Mouse (Mus musculus) midbrain, embryonic 10.5 days (tissue): ENCODE measurements at regions not wholly inside any gene's neighbourhood (a gene's known extent, or its start where the extent isn't known, plus 50 kb on each side); places are given as distances from the start of the nearest gene placed in this dataset.
A peak's percentile ranks its signal among the peaks of the same experiment; 100 is the strongest.
"Not testable (repeated sequence)": the region's sequence is repeated elsewhere in the genome, so short reads cannot be mapped to it uniquely, and the experiment has no call there.

ENCODE experiments used
- DNase-seq: peaks from one replicate; pipeline ENCODE4 v3.0.0-alpha.2; 2017; ENCODE audit warnings: low spot score
- H3K27ac ChIP-seq: fragments of 300-500 bp; sonication (generic); replicated peaks from 2 replicates; pipeline ENCODE4 v1.5.1; 2016; ENCODE audit warnings: mild to moderate bottlenecking
- H3K27me3 ChIP-seq: fragments of 300-500 bp; sonication (generic); 2 replicates; pipeline ENCODE4 v1.6.1; 2016; ENCODE audit warnings: low read depth, mild to moderate bottlenecking; ENCODE audit not compliant: poor library complexity, severe bottlenecking
- H3K36me3 ChIP-seq: fragments of 300-500 bp; sonication (generic); 2 replicates; pipeline ENCODE4 v1.6.1; 2016; ENCODE audit warnings: mild to moderate bottlenecking, moderate library complexity
- H3K4me1 ChIP-seq: fragments of 300-500 bp; sonication (generic); 2 replicates; pipeline ENCODE4 v1.6.1; 2016
- H3K4me3 ChIP-seq: fragments of 300-500 bp; sonication (generic); 2 replicates; pipeline ENCODE4 v1.5.1; 2016; ENCODE audit warnings: mild to moderate bottlenecking, moderate library complexity
- H3K9me3 ChIP-seq: fragments of 300-500 bp; sonication (generic); replicated peaks from 2 replicates; pipeline ENCODE4 v1.6.1; 2016; ENCODE audit warnings: mild to moderate bottlenecking
- WGBS: fragments of 180-500 bp; shearing (Covaris S2); methylation state at CpG from one replicate; pipeline ENCODE4 v1.1.7; 2016; 5-methylcytosine and 5-hydroxymethylcytosine counted together

DNA sequence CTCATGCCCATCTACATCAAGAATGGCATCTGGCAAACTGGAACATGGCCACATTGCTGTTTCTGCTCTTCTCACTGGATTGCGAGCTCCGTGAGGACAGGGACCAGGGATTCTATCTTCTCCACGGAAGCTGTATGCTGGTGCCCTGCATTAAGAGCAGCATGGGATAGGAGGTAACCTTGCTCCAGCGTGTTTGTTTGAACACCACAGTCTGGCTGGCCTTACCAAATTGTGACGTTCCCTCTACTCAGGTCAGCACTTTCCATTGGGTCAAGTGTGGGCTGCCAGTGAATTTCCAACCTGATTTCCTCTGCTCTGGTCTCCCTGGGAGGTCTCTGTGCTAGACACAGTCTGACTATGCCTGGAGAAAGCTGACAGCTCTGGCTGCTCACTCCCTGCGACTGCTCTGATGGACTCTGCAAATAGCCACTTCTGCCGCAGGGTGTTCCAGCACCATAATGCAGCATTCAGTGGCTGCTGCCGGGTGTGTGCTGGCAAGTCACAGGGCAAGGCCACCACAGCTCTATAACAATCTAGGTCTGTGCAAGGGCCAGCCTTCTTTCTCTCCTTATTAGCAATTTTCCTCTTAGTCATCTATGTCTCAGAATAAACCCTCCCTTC, 175.6 kb downstream of the Opa1 start:
- Histone ChIP-seq H3K4me3 (no peak overlapping the region), H3K36me3 (no peaks in the 10 kb centered on the region), H3K9me3 (no peaks in the 10 kb centered on the region), H3K4me1 (peaks cover 4% of the 10 kb centered on the region; the same call in 1 of the 2 replicates), H3K27me3 (peaks cover 51% of the 10 kb centered on the region), H3K27ac (no peak overlapping the region)
- no peak for DNase-seq
- whole genome bisulfite sequencing, result 69% methylated on average over 8 of the region's 8 CpGs

DNA sequence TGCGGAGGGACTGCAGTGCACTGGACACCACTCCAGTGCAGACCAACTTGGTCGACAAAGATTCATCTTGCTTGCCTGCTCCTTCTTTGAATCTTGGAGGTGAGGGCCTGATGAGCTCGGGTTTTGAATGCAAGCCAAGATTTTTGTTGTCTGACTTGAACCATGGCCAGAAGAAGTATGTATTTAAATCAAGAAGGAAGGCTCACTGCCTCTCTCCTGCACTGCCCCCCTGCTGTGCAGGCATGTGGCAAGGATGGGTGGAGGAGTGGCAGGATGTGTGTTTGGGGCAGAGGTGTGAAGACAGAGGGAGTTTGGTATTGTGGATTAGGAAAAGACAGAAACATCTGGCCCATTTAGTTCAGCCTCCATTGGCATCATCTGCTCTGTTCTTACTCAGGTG, 179.1 kb downstream of the Opa1 start:
- peaks cover 80% of the 10 kb centered on the region for H3K27me3 ChIP-seq
- WGBS, result 85% methylated on average over 3 of the region's 3 CpGs
- H3K4me3 ChIP-seq, result no peak overlapping the region
- no peaks in the 10 kb centered on the region for H3K9me3 ChIP-seq
- H3K4me1 ChIP-seq, result peaks cover 13% of the 10 kb centered on the region
- no peaks in the 10 kb centered on the region for H3K36me3 ChIP-seq
- no peak for DNase-seq
- H3K27ac ChIP-seq, result no peak overlapping the region

GRCm38 (mm10) chr16:29759416-29759815, 180.3 kb downstream of the Opa1 start:
- Histone ChIP-seq H3K9me3 (no peaks in the 10 kb centered on the region), H3K4me3 (no peak overlapping the region), H3K36me3 (no peaks in the 10 kb centered on the region), H3K27ac (no peak overlapping the region), H3K4me1 (peaks cover 13% of the 10 kb centered on the region), H3K27me3 (peaks cover 68% of the 10 kb centered on the region)
- 79% methylated on average over 3 of the region's 3 CpGs for WGBS
- DNase-seq, result no peak

DNA sequence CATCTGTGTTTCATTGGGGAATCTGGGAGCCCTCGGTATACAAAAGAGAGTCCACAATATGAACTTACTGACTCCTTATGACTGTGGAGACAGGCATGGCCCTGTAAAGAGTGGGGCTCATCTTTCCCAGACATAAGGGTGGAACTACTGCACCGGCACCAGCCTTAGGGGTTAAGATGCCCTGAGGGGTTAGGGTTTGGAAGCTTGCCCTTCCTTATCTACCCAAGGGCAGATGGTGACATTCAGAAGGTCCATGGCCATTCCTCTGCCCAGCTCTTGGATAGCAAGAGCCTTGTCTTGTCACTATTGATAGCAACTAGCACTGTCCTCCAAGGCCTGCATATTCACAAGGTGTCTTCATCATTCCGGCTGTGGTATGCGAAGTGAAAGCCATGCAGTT, 181.5 kb downstream of the Opa1 start:
- peaks cover 58% of the 10 kb centered on the region for H3K27me3 ChIP-seq
- H3K36me3 ChIP-seq, result no peaks in the 10 kb centered on the region
- WGBS, result 85% methylated on average over 4 of the region's 4 CpGs

GRCm38 (mm10) chr16:29761779-29762277, 182.7 kb downstream of the Opa1 start:
- H3K4me3 ChIP-seq, result no peak overlapping the region
- H3K36me3 ChIP-seq, result no peaks in the 10 kb centered on the region
- H3K9me3 ChIP-seq, result peaks cover 10% of the 10 kb centered on the region
- 34% methylated on average over 6 of the region's 6 CpGs for WGBS
- DNase-seq, result no peak
- H3K27ac ChIP-seq, result no peak overlapping the region
- H3K27me3 ChIP-seq, result peaks cover 58% of the 10 kb centered on the region
- H3K4me1 ChIP-seq, result peaks cover 13% of the 10 kb centered on the region

More for the DNA sequence above, 181.5 kb downstream of the Opa1 start:
- DNase-seq, result no peak
- H3K27ac ChIP-seq, result no peak overlapping the region
- H3K4me3 ChIP-seq, result no peak overlapping the region
- peaks cover 4% of the 10 kb centered on the region for H3K9me3 ChIP-seq
- H3K4me1 ChIP-seq, result peaks cover 13% of the 10 kb centered on the region

DNA sequence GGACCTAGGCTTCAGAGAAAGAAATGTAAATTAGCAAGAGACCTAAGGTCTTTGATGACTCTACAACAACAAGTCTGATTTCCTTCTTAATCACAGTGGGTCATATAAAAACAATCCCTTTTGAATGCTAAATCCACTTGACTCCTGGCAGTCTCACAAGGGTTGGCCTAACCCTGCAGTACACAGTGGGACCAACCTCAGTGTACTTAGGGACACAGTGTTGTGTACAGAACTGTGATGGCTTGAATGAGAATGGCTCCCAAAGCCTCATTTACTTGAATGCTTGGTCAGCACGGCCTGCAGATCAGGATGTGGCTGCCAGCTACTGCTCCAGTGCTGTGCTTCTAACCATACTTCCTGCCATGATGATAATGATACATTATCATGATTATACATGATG, 185.2 kb downstream of the Opa1 start:
- WGBS, result 91% methylated on average over 1 of the region's 1 CpGs
- no peak for DNase-seq
- Histone ChIP-seq H3K4me3 (no peak overlapping the region), H3K27me3 (peaks cover 37% of the 10 kb centered on the region), H3K4me1 (peaks cover 12% of the 10 kb centered on the region), H3K9me3 (peaks cover 10% of the 10 kb centered on the region), H3K36me3 (no peaks in the 10 kb centered on the region), H3K27ac (no peak overlapping the region)

- Histone ChIP-seq H3K9me3 (peaks cover 10% of the 10 kb centered on the region), H3K4me1 (peaks cover 11% of the 10 kb centered on the region), H3K27me3 (peaks cover 38% of the 10 kb centered on the region)
- H3K36me3 ChIP-seq, DNase-seq, H3K4me3 ChIP-seq, H3K27ac ChIP-seq: not testable (repeated sequence)
- WGBS, result 95% methylated on average over 3 of the region's 3 CpGs
These were observed 186.7 kb downstream of the Opa1 start for GRCm38 (mm10) chr16:29765801-29766200.

- Histone ChIP-seq H3K27me3 (peaks cover 52% of the 10 kb centered on the region), H3K36me3 (no peaks in the 10 kb centered on the region), H3K4me1 (peaks cover 52% of the 10 kb centered on the region), H3K4me3 (no peak overlapping the region), H3K27ac (peak overlapping the region; percentile 53; the same call in 1 of the 2 replicates), H3K9me3 (0 out of 2 replicates have a peak, but pooled peaks cover 1% of the 10 kb centered on the region)
- no peak for DNase-seq
- 39% methylated on average over 4 of the region's 4 CpGs for WGBS
These were observed 192.2 kb downstream of the Opa1 start for GRCm38 (mm10) chr16:29771320-29771719.

- WGBS, result 23% methylated on average over 13 of the region's 13 CpGs
- H3K9me3 ChIP-seq, result no peaks in the 10 kb centered on the region
- H3K36me3 ChIP-seq, result no peaks in the 10 kb centered on the region
- H3K27me3 ChIP-seq, result peaks cover 58% of the 10 kb centered on the region
- peak overlapping the region; percentile 53 for H3K27ac ChIP-seq
- H3K4me3 ChIP-seq, result no peak overlapping the region
- DNase-seq, result peak; percentile 54
- H3K4me1 ChIP-seq, result peaks cover 52% of the 10 kb centered on the region
These were observed 192.8 kb downstream of the Opa1 start for GRCm38 (mm10) chr16:29771728-29772608.

DNA sequence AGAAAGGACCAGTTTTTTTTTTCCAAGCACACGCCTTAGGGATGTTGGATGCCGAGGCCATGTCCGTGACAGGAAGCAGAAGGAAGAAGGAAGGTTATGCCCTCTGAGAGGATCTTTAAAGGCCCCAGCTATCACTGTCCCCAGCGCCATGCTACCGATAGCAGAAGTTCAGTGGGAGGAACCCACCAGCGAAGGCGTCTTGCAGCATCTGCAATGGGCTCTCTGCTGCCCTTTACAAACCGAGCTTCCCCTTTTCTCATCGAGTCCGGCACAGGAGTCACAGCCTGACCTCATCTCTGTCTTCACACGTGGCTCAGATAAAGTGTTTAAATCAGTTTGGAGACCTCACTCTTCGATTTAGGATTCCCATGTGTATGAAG, 193.5 kb downstream of the Opa1 start:
- no peaks in the 10 kb centered on the region for H3K36me3 ChIP-seq
- H3K27ac ChIP-seq, result peak overlapping the region; percentile 49
- no peak overlapping the region for H3K4me3 ChIP-seq
- 69% methylated on average over 12 of the region's 12 CpGs for WGBS
- DNase-seq, result no peak
- H3K27me3 ChIP-seq, result peaks cover 58% of the 10 kb centered on the region
- H3K4me1 ChIP-seq, result peaks cover 52% of the 10 kb centered on the region
- H3K9me3 ChIP-seq, result no peaks in the 10 kb centered on the region

- Histone ChIP-seq H3K4me3 (no peak overlapping the region), H3K36me3 (no peaks in the 10 kb centered on the region), H3K9me3 (no peaks in the 10 kb centered on the region), H3K27ac (peak overlapping the region; percentile 49; the same call in 1 of the 2 replicates), H3K27me3 (peaks cover 58% of the 10 kb centered on the region), H3K4me1 (peaks cover 52% of the 10 kb centered on the region)
- no peak for DNase-seq
- 85% methylated on average over 6 of the region's 6 CpGs for WGBS
These were observed 193.9 kb downstream of the Opa1 start for GRCm38 (mm10) chr16:29773056-29773455.

- no peaks in the 10 kb centered on the region for H3K9me3 ChIP-seq
- H3K4me1 ChIP-seq, result peaks cover 52% of the 10 kb centered on the region
- H3K27ac ChIP-seq, result peak overlapping the region; percentile 46; the same call in 1 of the 2 replicates
- H3K36me3 ChIP-seq, result no peaks in the 10 kb centered on the region
- H3K27me3 ChIP-seq, result peaks cover 58% of the 10 kb centered on the region
- WGBS, result 13% methylated on average over 2 of the region's 2 CpGs
- no peak for DNase-seq
- H3K4me3 ChIP-seq, result no peak overlapping the region
These were observed 195.8 kb downstream of the Opa1 start for GRCm38 (mm10) chr16:29774949-29775348.

GRCm38 (mm10) chr16:29775879-29776278, 196.7 kb downstream of the Opa1 start:
- WGBS, result 42% methylated on average over 5 of the region's 5 CpGs
- Histone ChIP-seq H3K4me1 (peaks cover 48% of the 10 kb centered on the region), H3K27me3 (peaks cover 54% of the 10 kb centered on the region), H3K4me3 (no peak overlapping the region), H3K27ac (peak overlapping the region; percentile 69), H3K36me3 (no peaks in the 10 kb centered on the region), H3K9me3 (no peaks in the 10 kb centered on the region)
- no peak for DNase-seq
